Mouse (Mus musculus): ENCODE results near the gene Il27ra. TPM values are rescaled to one million over a fixed set of nuclear protein-coding genes. Genes with fewer than 3 reads are reported as not detected.
"Not testable (repeated sequence)": the region's sequence is repeated elsewhere in the genome, so short reads cannot be mapped to it uniquely, and the experiment has no call there.

Il27ra gene
- polyA plus RNA-seq, 2 experiments: 0.78 to 2.1 TPM

- WGBS: 13% methylated on average over 12 of the region's 12 CpGs
- Histone ChIP-seq H3K9me3 (ENCODE audit: control insufficient read depth, low read length) (no peaks in the 10 kb centered on the region), H3K4me2 (replicated peaks; ENCODE audit: low read depth, low read length, severe bottlenecking) (peak overlapping the region; percentile 86), H3K36me3 (ENCODE audit: control insufficient read depth, insufficient read depth, low read length) (peaks cover 50% of the 10 kb centered on the region), H3K27me3 (ENCODE audit: control insufficient read depth, insufficient read depth, low read length) (no peaks in the 10 kb centered on the region), H3K4me3 (replicated peaks; ENCODE audit: low read length) (peak overlapping the region; percentile 83), H3K9ac (ENCODE audit: low read depth, low read length, severe bottlenecking) (no peak overlapping the region), H3K4me1 (ENCODE audit: control insufficient read depth, insufficient read depth, low read length) (peaks cover 14% of the 10 kb centered on the region), H3K27ac (replicated peaks; ENCODE audit: low read depth, low read length) (peak overlapping the region; percentile 97; the same call in 1 of the 2 replicates)
- ATAC-seq (ENCODE audit: low FRiP score, low read depth) (no peak), DNase-seq (ENCODE audit: low spot score) (no peak)
- TF ChIP-seq POLR2A (IDR thresholded peaks at IDR 0.05; ENCODE audit: borderline replicate concordance, extremely low read depth, insufficient read depth, insufficient read length): no peak
These were observed 46.4 kb downstream of the Il27ra start for GRCm38 (mm10) chr8:83995973-83996372.

GRCm38 (mm10) chr8:83994030-83994429 is 48.4 kb downstream of the Il27ra start:
- Histone ChIP-seq H3K9ac (ENCODE audit: low read depth, low read length, severe bottlenecking) (no peak overlapping the region), H3K9me3 (ENCODE audit: control insufficient read depth, low read length) (no peaks in the 10 kb centered on the region), H3K27me3 (ENCODE audit: control insufficient read depth, insufficient read depth, low read length) (no peaks in the 10 kb centered on the region), H3K4me1 (ENCODE audit: control insufficient read depth, insufficient read depth, low read length) (peaks cover 8% of the 10 kb centered on the region), H3K27ac (replicated peaks; ENCODE audit: low read depth, low read length) (no peak overlapping the region), H3K4me3 (replicated peaks; ENCODE audit: low read length) (no peak overlapping the region), H3K4me2 (replicated peaks; ENCODE audit: low read depth, low read length, severe bottlenecking) (no peak overlapping the region), H3K36me3 (ENCODE audit: control insufficient read depth, insufficient read depth, low read length) (peaks cover 50% of the 10 kb centered on the region)
- WGBS: 78% methylated on average over 3 of the region's 3 CpGs
- DNase-seq (ENCODE audit: low spot score) (no peak), ATAC-seq (ENCODE audit: low FRiP score, low read depth) (no peak)
- TF ChIP-seq POLR2A (IDR thresholded peaks at IDR 0.05; ENCODE audit: borderline replicate concordance, extremely low read depth, insufficient read depth, insufficient read length): no peak

GRCm38 (mm10) chr8:83992488-83992887 is 49.9 kb downstream of the Il27ra start:
- ATAC-seq (ENCODE audit: low FRiP score, low read depth): no peak
- Histone ChIP-seq H3K9me3 (ENCODE audit: control insufficient read depth, low read length) (no peaks in the 10 kb centered on the region), H3K36me3 (ENCODE audit: control insufficient read depth, insufficient read depth, low read length) (peaks cover 61% of the 10 kb centered on the region), H3K4me1 (ENCODE audit: control insufficient read depth, insufficient read depth, low read length) (peaks cover 4% of the 10 kb centered on the region), H3K4me3 (replicated peaks; ENCODE audit: low read length) (no peak overlapping the region), H3K27me3 (ENCODE audit: control insufficient read depth, insufficient read depth, low read length) (no peaks in the 10 kb centered on the region), H3K27ac (replicated peaks; ENCODE audit: low read depth, low read length) (no peak overlapping the region), H3K4me2 (replicated peaks; ENCODE audit: low read depth, low read length, severe bottlenecking) (no peak overlapping the region), H3K9ac (ENCODE audit: low read depth, low read length, severe bottlenecking) (no peak overlapping the region)
- DNase-seq (ENCODE audit: low spot score): no peak
- WGBS: 75% methylated on average over 2 of the region's 2 CpGs
- TF ChIP-seq POLR2A (IDR thresholded peaks at IDR 0.05; ENCODE audit: borderline replicate concordance, extremely low read depth, insufficient read depth, insufficient read length): no peak

GRCm38 (mm10) chr8:83990170-83990569 is 52.2 kb downstream of the Il27ra start:
- peaks cover 81% of the 10 kb centered on the region for H3K36me3 ChIP-seq (ENCODE audit: control insufficient read depth, insufficient read depth, low read length)
- ATAC-seq (ENCODE audit: low FRiP score, low read depth): no peak

GRCm38 (mm10) chr8:83989243-83989642 is 53.1 kb downstream of the Il27ra start:
- no peak for ATAC-seq (ENCODE audit: low FRiP score, low read depth)
- Histone ChIP-seq H3K4me2 (replicated peaks; ENCODE audit: low read depth, low read length, severe bottlenecking) (no peak overlapping the region), H3K4me1 (ENCODE audit: control insufficient read depth, insufficient read depth, low read length) (no peaks in the 10 kb centered on the region), H3K36me3 (ENCODE audit: control insufficient read depth, insufficient read depth, low read length) (peaks cover 85% of the 10 kb centered on the region), H3K27ac (replicated peaks; ENCODE audit: low read depth, low read length) (no peak overlapping the region), H3K9ac (ENCODE audit: low read depth, low read length, severe bottlenecking) (no peak overlapping the region), H3K9me3 (ENCODE audit: control insufficient read depth, low read length) (no peaks in the 10 kb centered on the region), H3K4me3 (replicated peaks; ENCODE audit: low read length) (no peak overlapping the region), H3K27me3 (ENCODE audit: control insufficient read depth, insufficient read depth, low read length) (no peaks in the 10 kb centered on the region)
- no peak for TF ChIP-seq POLR2A (IDR thresholded peaks at IDR 0.05; ENCODE audit: borderline replicate concordance, extremely low read depth, insufficient read depth, insufficient read length)
- DNase-seq (ENCODE audit: low spot score): no peak
- 87% methylated on average over 7 of the region's 7 CpGs for WGBS

More at GRCm38 (mm10) chr8:83990170-83990569, 52.2 kb downstream of the Il27ra start:
- Histone ChIP-seq H3K27ac (replicated peaks; ENCODE audit: low read depth, low read length) (no peak overlapping the region), H3K4me1 (ENCODE audit: control insufficient read depth, insufficient read depth, low read length) (no peaks in the 10 kb centered on the region), H3K9ac (ENCODE audit: low read depth, low read length, severe bottlenecking) (no peak overlapping the region), H3K9me3 (ENCODE audit: control insufficient read depth, low read length) (no peaks in the 10 kb centered on the region), H3K4me3 (replicated peaks; ENCODE audit: low read length) (no peak overlapping the region), H3K4me2 (replicated peaks; ENCODE audit: low read depth, low read length, severe bottlenecking) (no peak overlapping the region), H3K27me3 (ENCODE audit: control insufficient read depth, insufficient read depth, low read length) (no peaks in the 10 kb centered on the region)
- 95% methylated on average over 14 of the region's 14 CpGs for WGBS
- no peak for TF ChIP-seq POLR2A (IDR thresholded peaks at IDR 0.05; ENCODE audit: borderline replicate concordance, extremely low read depth, insufficient read depth, insufficient read length)
- no peak for DNase-seq (ENCODE audit: low spot score)

GRCm38 (mm10) chr8:83983222-83983621 is 59.2 kb downstream of the Il27ra start:
- H3K27ac ChIP-seq (replicated peaks; ENCODE audit: low read depth, low read length); ATAC-seq (ENCODE audit: low FRiP score, low read depth); H3K9ac ChIP-seq (ENCODE audit: low read depth, low read length, severe bottlenecking); H3K4me2 ChIP-seq (replicated peaks; ENCODE audit: low read depth, low read length, severe bottlenecking); DNase-seq (ENCODE audit: low spot score); H3K4me3 ChIP-seq (replicated peaks; ENCODE audit: low read length); H3K27me3 ChIP-seq (ENCODE audit: control insufficient read depth, insufficient read depth, low read length); H3K9me3 ChIP-seq (ENCODE audit: control insufficient read depth, low read length); H3K4me1 ChIP-seq (ENCODE audit: control insufficient read depth, insufficient read depth, low read length): not testable (repeated sequence)
- 96% methylated on average over 2 of the region's 2 CpGs for WGBS
- H3K36me3 ChIP-seq (ENCODE audit: control insufficient read depth, insufficient read depth, low read length): peaks cover 77% of the 10 kb centered on the region

Measured in limb, embryonic 14.5 days (tissue).